ENCODE assay signal across 13 mouse cellular contexts in the genomic region with DNA sequence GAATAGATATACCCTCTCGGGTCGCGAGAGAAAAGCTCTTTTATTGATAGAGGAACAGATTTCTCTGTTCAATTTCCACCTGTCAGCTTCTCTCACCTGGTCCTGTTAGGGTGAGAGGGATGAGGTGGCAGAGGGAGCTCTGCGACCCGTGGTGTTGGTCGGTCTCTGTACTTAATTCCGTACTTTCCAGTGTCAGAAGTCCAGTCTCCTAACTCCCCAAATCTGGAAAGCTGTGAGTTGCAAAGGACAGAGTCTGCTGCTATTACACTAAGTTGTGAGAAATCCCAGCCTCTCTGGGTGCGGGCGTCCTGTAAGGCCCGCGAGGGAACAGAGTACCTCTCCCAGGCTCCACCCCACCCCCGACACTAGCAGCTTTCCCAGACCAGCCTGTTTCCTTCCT. TPM values are rescaled to one million over a fixed set of nuclear protein-coding genes. Genes with fewer than 3 reads are reported as not detected.
DNase-seq lines count a peak whose midpoint lies in the region; ATAC-seq and TF ChIP-seq lines count a peak whose summit lies in the region.
"Had no signal": no experiment of that assay in that cellular context is flagged by ENCODE, and none has a peak within 500 bp of the region (broad histone marks: within the 10 kb centered on the region; RNA-seq: fewer than 3 reads in every experiment).

No protein-coding gene starts in this region.

- DNase-seq in embryo, embryonic 9.5 days (ENCODE audit: extremely low spot score), result peak; percentile 31
- DNase-seq in embryo, embryonic 11 days, result no peak
- DNase-seq in testis, postnatal 10 days (ENCODE audit: low spot score), result peak; percentile 42
- DNase-seq in testis, postnatal 14 days (ENCODE audit: low spot score), result no peak
- DNase-seq in right cerebral cortex, postnatal 4 days, result no peak
- no peak for DNase-seq in layer of hippocampus, postnatal 14 days (ENCODE audit: low spot score in 2 of 2)
- DNase-seq: adrenal gland, postnatal 10 days; cerebellum, adult 18-20 months; gastrocnemius, postnatal 25 days; kidney, postnatal 14 days had no signal

- H3K27me3 ChIP-seq in intestine, postnatal 0 days (replicated peaks; ENCODE audit: control insufficient read depth, insufficient read depth, low read length), result peaks cover 77% of the 10 kb centered on the region
- peaks cover 64% of the 10 kb centered on the region for H3K27me3 ChIP-seq in intestine, embryonic 15.5 days (replicated peaks)

- H3K36me3 ChIP-seq in intestine, postnatal 0 days (ENCODE audit: control insufficient read depth, insufficient read depth), result no peaks in the 10 kb centered on the region
- H3K36me3 ChIP-seq in intestine, embryonic 15.5 days, result no peaks in the 10 kb centered on the region

- no peak for ATAC-seq in intestine, postnatal 0 days
- ATAC-seq in intestine, embryonic 15.5 days, result no peak

- no peak overlapping the region for H3K9ac ChIP-seq in intestine, postnatal 0 days (ENCODE audit: low read depth, low read length)
- no peak overlapping the region for H3K9ac ChIP-seq in intestine, embryonic 15.5 days

- H3K9me3 ChIP-seq in intestine, postnatal 0 days (ENCODE audit: control insufficient read depth), result no peaks in the 10 kb centered on the region
- H3K9me3 ChIP-seq in intestine, embryonic 15.5 days, result no peaks in the 10 kb centered on the region

- no peak for TF ChIP-seq CTCF in intestine, postnatal 0 days (IDR thresholded peaks at IDR 0.05; ENCODE audit: low read depth)

- 0 out of 2 replicates have a peak, but pooled peaks cover 5% of the 10 kb centered on the region for H3K4me1 ChIP-seq in intestine, postnatal 0 days (replicated peaks; ENCODE audit: control insufficient read depth, insufficient read depth, low read length)
- peaks cover 11% of the 10 kb centered on the region; the same call in 1 of the 2 replicates for H3K4me1 ChIP-seq in intestine, embryonic 15.5 days (replicated peaks)

- no peak overlapping the region; the same call in 1 of the 2 replicates for H3K4me2 ChIP-seq in intestine, postnatal 0 days (replicated peaks; ENCODE audit: low read depth)
- no peak overlapping the region for H3K4me2 ChIP-seq in intestine, embryonic 15.5 days (replicated peaks)

- no peak overlapping the region for H3K27ac ChIP-seq in intestine, postnatal 0 days (ENCODE audit: low read depth, low read length)
- no peak overlapping the region for H3K27ac ChIP-seq in intestine, embryonic 15.5 days

- peak overlapping the region; percentile 20; the same call in 1 of the 2 replicates for H3K4me3 ChIP-seq in intestine, postnatal 0 days (ENCODE audit: low read depth, low read length)
- no peak overlapping the region for H3K4me3 ChIP-seq in intestine, embryonic 15.5 days (replicated peaks)

- WGBS in intestine, postnatal 0 days, result 17% methylated on average over 12 of the region's 12 CpGs
- 12% methylated on average over 12 of the region's 12 CpGs for WGBS in intestine, embryonic 15.5 days

RNA-seq across cellular contexts. Expression of a gene that starts 11.6 kb away (rescaled TPM):
- polyA plus RNA-seq in intestine, postnatal 0 days (2015; fragmentation: Nextera tagmentation; extraction: Ambion mirVana), result 20.1 and 25.0 TPM in 2 replicates
- polyA plus RNA-seq in intestine, embryonic 15.5 days (2015; fragmentation: Nextera tagmentation; extraction: Ambion mirVana), result 37.1 and 37.8 TPM in 2 replicates
- total RNA-seq in layer of hippocampus, postnatal 14 days (2021), result 1 to 10 TPM; 8.2 to 9.2 TPM
- total RNA-seq: neutrophil, adult 5-6 weeks had no signal

Comparison
In these comparisons a context has a peak if more than half of its experiments do, and no peak if none do; other contexts are left out.
1. DNase-seq: peak in embryo, embryonic 9.5 days (single experiment) and testis, postnatal 10 days (single experiment); none in embryo, embryonic 11 days (single experiment), testis, postnatal 14 days (single experiment), right cerebral cortex, postnatal 4 days (single experiment) and layer of hippocampus, postnatal 14 days (0 of 2).